Mouse (Mus musculus): ENCODE data around the gene Olfr427. TPM values are rescaled to one million over a fixed set of nuclear protein-coding genes. Genes with fewer than 3 reads are reported as not detected.
"Not testable (repeated sequence)": the region's sequence is repeated elsewhere in the genome, so short reads cannot be mapped to it uniquely, and the experiment has no call there.

Olfr427 gene
- not detected in 2 replicates for polyA plus RNA-seq (2012; rRNA removed)

DNA sequence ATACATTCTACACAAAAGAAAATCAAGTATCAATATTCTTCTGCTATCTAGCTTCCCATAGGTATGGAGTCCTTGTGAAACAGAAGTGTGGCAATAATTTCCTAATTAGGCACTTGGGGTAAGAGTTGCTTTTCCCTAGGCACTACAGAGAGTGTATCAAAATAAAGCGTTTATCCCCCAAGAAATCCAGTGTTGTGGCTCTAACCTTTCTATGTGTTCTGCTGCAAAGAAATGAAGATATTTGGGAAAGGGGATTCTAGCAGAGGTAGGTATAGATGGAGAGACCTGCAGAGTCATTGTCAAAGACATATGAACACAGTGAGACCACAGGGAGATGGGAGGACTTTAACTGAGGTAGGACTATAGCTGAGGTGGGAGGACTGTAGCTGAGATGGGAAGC lies at the start of gene Olfr427:
Gene Olfr427 (plus strand): TSS at position 301 of the 400 bp plus-strand sequence.
- WGBS, result 93% methylated on average over 1 of the region's 1 CpGs

DNA sequence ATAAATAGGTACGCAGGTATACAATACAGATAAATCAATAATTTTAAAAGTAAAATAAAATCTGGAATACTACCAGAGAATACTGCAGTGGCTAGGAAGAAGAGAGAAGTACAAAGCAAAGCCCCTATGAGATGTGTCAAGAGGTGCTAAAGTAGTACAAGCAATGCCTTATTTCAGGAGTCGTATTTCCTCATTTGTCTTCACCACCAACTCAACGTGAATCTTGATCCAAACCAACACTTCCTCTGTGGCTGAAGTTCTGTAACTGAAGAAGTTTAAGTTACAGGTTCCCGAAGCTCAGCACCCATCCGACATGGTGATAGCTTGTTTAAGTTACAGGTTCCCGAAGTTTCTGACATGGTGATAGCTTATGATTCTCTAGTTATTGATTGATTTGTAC lies 48.5 kb upstream of the Olfr427 start:
- H3K27ac ChIP-seq (ENCODE audit: insufficient read depth, low read depth, low read length); H3K4me3 ChIP-seq (ENCODE audit: insufficient read depth, low read depth, low read length); H3K36me3 ChIP-seq (ENCODE audit: control insufficient read depth, insufficient read depth, low read length); H3K4me1 ChIP-seq (ENCODE audit: control insufficient read depth, insufficient read depth, low read length); H3K27me3 ChIP-seq (replicated peaks; ENCODE audit: control insufficient read depth, insufficient read depth, low read length); DNase-seq: not testable (repeated sequence)
- 59% methylated on average over 6 of the region's 6 CpGs for WGBS

More for the DNA sequence above, at the start of gene Olfr427:
- Histone ChIP-seq H3K27me3 (replicated peaks; ENCODE audit: control insufficient read depth, insufficient read depth, low read length) (no peaks in the 10 kb centered on the region), H3K36me3 (ENCODE audit: control insufficient read depth, insufficient read depth, low read length) (no peaks in the 10 kb centered on the region), H3K4me3 (ENCODE audit: insufficient read depth, low read depth, low read length) (no peak within 1 kb of the TSS), H3K27ac (ENCODE audit: insufficient read depth, low read depth, low read length) (no peak within 1 kb of the TSS), H3K4me1 (ENCODE audit: control insufficient read depth, insufficient read depth, low read length) (no peaks in the 10 kb centered on the region)
- DNase-seq, result no peak
- TF ChIP-seq CTCF (conservative IDR thresholded peaks at IDR 0.05; ENCODE audit: insufficient read depth, insufficient read length, low read depth, low read length) (no peak), POLR2A (IDR thresholded peaks at IDR 0.05; ENCODE audit: low read depth, low read length) (no peak)

DNA sequence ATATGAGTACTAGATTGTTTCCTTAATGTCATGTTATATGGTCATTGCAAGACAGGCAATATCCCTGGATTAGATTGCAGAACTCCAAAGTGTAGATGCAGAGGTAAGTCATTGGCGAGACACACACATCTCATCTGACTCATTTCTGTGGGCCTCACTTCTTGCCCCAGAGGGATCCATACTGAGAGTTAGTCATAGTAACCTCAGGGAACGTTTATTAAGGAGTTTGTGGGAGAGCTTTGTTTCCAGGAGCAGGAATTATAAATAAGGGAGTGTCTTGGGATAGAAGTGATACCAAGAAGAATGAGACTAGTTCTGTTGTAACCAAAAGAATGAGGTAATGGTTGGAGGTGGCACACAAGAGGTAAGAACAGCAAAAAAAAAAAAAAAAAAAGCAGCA lies 47.8 kb upstream of the Olfr427 start, which contains the start of gene Olfr432:
Gene Olfr432 (plus strand): TSS at position 313 of the 400 bp plus-strand sequence.
- TF ChIP-seq CTCF (conservative IDR thresholded peaks at IDR 0.05; ENCODE audit: insufficient read depth, insufficient read length, low read depth, low read length) (no peak), POLR2A (IDR thresholded peaks at IDR 0.05; ENCODE audit: low read depth, low read length) (no peak)
- Histone ChIP-seq H3K4me1 (ENCODE audit: control insufficient read depth, insufficient read depth, low read length) (no peaks in the 10 kb centered on the region), H3K36me3 (ENCODE audit: control insufficient read depth, insufficient read depth, low read length) (no peaks in the 10 kb centered on the region), H3K4me3 (ENCODE audit: insufficient read depth, low read depth, low read length) (no peak within 1 kb of the TSS), H3K27me3 (replicated peaks; ENCODE audit: control insufficient read depth, insufficient read depth, low read length) (no peaks in the 10 kb centered on the region), H3K27ac (ENCODE audit: insufficient read depth, low read depth, low read length) (no peak within 1 kb of the TSS)
- WGBS, result 61% methylated on average over 2 of the region's 2 CpGs
- no peak for DNase-seq

DNA sequence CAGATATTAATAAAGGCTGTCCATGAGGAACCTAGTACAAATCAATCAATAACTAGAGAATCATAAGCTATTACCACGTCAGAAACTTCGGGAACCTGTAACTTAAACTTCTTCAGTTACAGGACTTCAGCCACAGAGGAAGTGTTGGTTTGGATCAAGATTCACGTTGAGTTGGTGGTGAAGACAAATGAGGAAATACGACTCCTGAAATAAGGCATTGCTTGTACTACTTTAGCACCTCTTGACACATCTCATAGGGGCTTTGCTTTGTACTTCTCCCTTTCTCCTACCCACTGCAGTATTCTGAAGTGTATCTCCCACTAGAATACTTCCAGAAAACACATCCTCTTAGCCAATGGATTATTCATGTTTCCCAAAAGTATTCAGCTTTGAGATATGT lies 47.3 kb upstream of the Olfr427 start:
- H3K27me3 ChIP-seq (replicated peaks; ENCODE audit: control insufficient read depth, insufficient read depth, low read length); H3K4me3 ChIP-seq (ENCODE audit: insufficient read depth, low read depth, low read length); H3K4me1 ChIP-seq (ENCODE audit: control insufficient read depth, insufficient read depth, low read length); H3K36me3 ChIP-seq (ENCODE audit: control insufficient read depth, insufficient read depth, low read length); DNase-seq; H3K27ac ChIP-seq (ENCODE audit: insufficient read depth, low read depth, low read length): not testable (repeated sequence)
- 48% methylated on average over 4 of the region's 4 CpGs for WGBS

DNA sequence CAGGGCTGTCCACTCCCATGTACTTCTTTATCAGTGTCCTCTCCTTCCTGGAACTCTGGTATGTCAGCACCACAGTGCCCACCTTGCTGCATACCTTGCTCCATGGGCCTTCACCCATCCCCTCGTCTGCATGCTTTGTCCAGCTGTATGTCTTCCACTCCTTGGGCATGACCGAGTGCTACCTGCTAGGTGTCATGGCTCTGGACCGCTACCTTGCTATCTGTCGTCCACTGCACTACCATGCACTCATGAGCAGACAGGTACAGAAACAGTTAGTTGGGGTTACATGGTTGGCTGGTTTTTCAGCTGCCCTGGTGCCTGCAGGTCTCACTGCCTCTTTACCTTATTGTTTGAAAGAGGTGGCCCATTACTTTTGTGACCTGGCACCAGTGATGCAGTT lies 46.2 kb upstream of the Olfr427 start:
- no peak overlapping the region for H3K27ac ChIP-seq (ENCODE audit: insufficient read depth, low read depth, low read length)
- TF ChIP-seq CTCF (conservative IDR thresholded peaks at IDR 0.05; ENCODE audit: insufficient read depth, insufficient read length, low read depth, low read length) (no peak), POLR2A (IDR thresholded peaks at IDR 0.05; ENCODE audit: low read depth, low read length) (no peak)
- no peaks in the 10 kb centered on the region for H3K36me3 ChIP-seq (ENCODE audit: control insufficient read depth, insufficient read depth, low read length)
- no peaks in the 10 kb centered on the region for H3K27me3 ChIP-seq (replicated peaks; ENCODE audit: control insufficient read depth, insufficient read depth, low read length)
- no peak overlapping the region for H3K4me3 ChIP-seq (ENCODE audit: insufficient read depth, low read depth, low read length)
- WGBS, result 66% methylated on average over 4 of the region's 4 CpGs
- H3K4me1 ChIP-seq (ENCODE audit: control insufficient read depth, insufficient read depth, low read length), result no peaks in the 10 kb centered on the region
- DNase-seq, result no peak

DNA sequence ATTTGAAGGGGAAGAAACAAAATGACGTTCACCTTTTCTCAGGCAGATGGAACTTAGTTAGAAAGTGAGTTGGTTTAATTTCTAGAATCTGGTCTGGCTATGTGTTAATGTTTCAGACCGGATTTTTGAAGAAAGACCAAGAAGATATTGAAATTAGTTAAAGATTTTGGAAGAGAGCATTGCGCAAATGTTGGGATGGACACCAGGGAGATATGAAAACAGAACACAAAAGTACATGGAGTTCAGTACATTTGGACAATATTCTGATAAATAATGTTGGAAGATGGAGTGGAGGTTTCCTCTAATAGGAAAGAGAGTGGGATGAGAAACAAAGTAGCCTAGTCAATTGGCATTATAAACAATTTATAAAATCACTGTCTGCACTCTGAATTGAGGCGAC lies 45.2 kb upstream of the Olfr427 start:
- TF ChIP-seq CTCF (conservative IDR thresholded peaks at IDR 0.05; ENCODE audit: insufficient read depth, insufficient read length, low read depth, low read length) (no peak), POLR2A (IDR thresholded peaks at IDR 0.05; ENCODE audit: low read depth, low read length) (no peak)
- 90% methylated on average over 4 of the region's 4 CpGs for WGBS
- no peaks in the 10 kb centered on the region for H3K4me1 ChIP-seq (ENCODE audit: control insufficient read depth, insufficient read depth, low read length)
- DNase-seq, result no peak
- no peak overlapping the region for H3K27ac ChIP-seq (ENCODE audit: insufficient read depth, low read depth, low read length)
- no peaks in the 10 kb centered on the region for H3K27me3 ChIP-seq (replicated peaks; ENCODE audit: control insufficient read depth, insufficient read depth, low read length)
- H3K36me3 ChIP-seq (ENCODE audit: control insufficient read depth, insufficient read depth, low read length), result no peaks in the 10 kb centered on the region
- H3K4me3 ChIP-seq (ENCODE audit: insufficient read depth, low read depth, low read length), result no peak overlapping the region

DNA sequence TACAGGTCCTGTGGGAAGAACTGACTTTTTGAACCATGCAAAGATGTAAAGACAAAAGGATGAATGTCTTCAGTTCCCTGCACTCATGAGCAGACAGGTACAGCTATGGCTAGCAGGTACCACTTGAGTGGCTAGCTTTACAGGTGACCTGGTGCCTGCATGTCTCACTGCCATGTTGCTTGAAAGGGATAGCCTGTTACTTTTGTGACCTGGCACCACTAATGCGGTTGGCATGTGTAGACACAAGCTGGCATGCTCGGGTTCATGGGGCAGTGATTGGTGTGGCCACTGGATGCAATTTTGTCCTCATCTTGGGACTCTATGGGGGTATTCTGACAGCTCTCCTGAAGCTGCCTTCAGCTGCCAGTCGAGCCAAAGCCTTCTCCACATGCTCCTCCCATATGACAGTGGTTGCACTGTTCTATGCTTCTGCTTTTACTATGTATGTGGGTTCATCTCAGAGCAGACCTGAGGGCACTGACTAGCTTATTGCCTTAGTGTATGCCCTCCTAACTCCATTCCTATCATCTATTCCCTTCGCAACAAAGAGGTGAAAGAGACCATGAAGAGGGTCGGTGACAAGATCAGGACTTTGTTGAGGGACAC lies 44.7 kb upstream of the Olfr427 start:
- TF ChIP-seq POLR2A (IDR thresholded peaks at IDR 0.05; ENCODE audit: low read depth, low read length), result no peak
- no peak for TF ChIP-seq CTCF (conservative IDR thresholded peaks at IDR 0.05; ENCODE audit: insufficient read depth, insufficient read length, low read depth, low read length)
- no peak overlapping the region for H3K4me3 ChIP-seq (ENCODE audit: insufficient read depth, low read depth, low read length)
- no peak overlapping the region for H3K27ac ChIP-seq (ENCODE audit: insufficient read depth, low read depth, low read length)
- WGBS, result 81% methylated on average over 5 of the region's 5 CpGs
- DNase-seq, result no peak
- H3K27me3 ChIP-seq (replicated peaks; ENCODE audit: control insufficient read depth, insufficient read depth, low read length), result no peaks in the 10 kb centered on the region
- no peaks in the 10 kb centered on the region for H3K36me3 ChIP-seq (ENCODE audit: control insufficient read depth, insufficient read depth, low read length)
- no peaks in the 10 kb centered on the region for H3K4me1 ChIP-seq (ENCODE audit: control insufficient read depth, insufficient read depth, low read length)

DNA sequence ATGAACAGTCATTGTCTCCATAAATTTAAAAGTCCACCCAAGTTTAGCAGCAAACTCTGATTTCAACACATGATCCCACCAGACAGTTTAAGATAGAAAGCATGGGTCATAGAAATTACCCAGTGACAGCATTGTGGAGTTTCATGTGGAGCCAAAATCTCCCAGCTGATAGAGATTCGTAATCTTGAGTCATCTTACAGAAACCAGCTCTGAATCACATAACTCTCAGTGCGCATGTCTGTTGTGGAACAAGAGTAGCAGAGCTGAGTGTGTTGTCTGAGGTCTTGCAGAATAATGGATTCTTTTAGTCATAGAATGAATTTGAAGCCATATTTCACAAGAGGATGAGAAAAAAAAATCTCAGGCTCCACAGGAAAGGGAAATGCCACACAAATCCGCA lies 43.7 kb upstream of the Olfr427 start:
- H3K4me3 ChIP-seq (ENCODE audit: insufficient read depth, low read depth, low read length), result no peak overlapping the region
- no peaks in the 10 kb centered on the region for H3K36me3 ChIP-seq (ENCODE audit: control insufficient read depth, insufficient read depth, low read length)
- H3K4me1 ChIP-seq (ENCODE audit: control insufficient read depth, insufficient read depth, low read length), result no peaks in the 10 kb centered on the region
- no peak overlapping the region for H3K27ac ChIP-seq (ENCODE audit: insufficient read depth, low read depth, low read length)
- no peaks in the 10 kb centered on the region for H3K27me3 ChIP-seq (replicated peaks; ENCODE audit: control insufficient read depth, insufficient read depth, low read length)
- no peak for DNase-seq
- TF ChIP-seq CTCF (conservative IDR thresholded peaks at IDR 0.05; ENCODE audit: insufficient read depth, insufficient read length, low read depth, low read length) (no peak), POLR2A (IDR thresholded peaks at IDR 0.05; ENCODE audit: low read depth, low read length) (no peak)
- WGBS, result 69% methylated on average over 3 of the region's 3 CpGs

Measured in kidney, adult 2 months (tissue).